Mouse (Mus musculus): ENCODE measurements around the gene Dab1. TPM values are rescaled to one million over a fixed set of nuclear protein-coding genes. Genes with fewer than 3 reads are reported as not detected.

Gene Dab1
- total and polyA plus RNA-seq, 3 experiments: not detected

- no peaks in the 10 kb centered on the region for H3K27me3 ChIP-seq (ENCODE audit: control insufficient read depth in 1 of 2, insufficient read depth in 2 of 2, low read length in 2 of 2)
- TF ChIP-seq ELF1 (IDR thresholded peaks at IDR 0.05; ENCODE audit: low read depth, low read length) (no peak), POLR2A (IDR thresholded peaks at IDR 0.05; ENCODE audit: control insufficient read depth in 1 of 2, insufficient read depth in 1 of 2, low read depth in 1 of 2, low read length in 2 of 2, poor library complexity in 1 of 2) (no peak), UBTF (IDR thresholded peaks at IDR 0.05; ENCODE audit: borderline replicate concordance, insufficient read depth, low read depth, low read length) (no peak), ZC3H11A (IDR thresholded peaks at IDR 0.05; ENCODE audit: low read depth, low read length) (no peak), POLR2AphosphoS2 (IDR thresholded peaks at IDR 0.05; ENCODE audit: low read length) (no peak), GABPA (IDR thresholded peaks at IDR 0.05; ENCODE audit: low read depth, low read length) (no peak), NRF1 (IDR thresholded peaks at IDR 0.05; ENCODE audit: insufficient read depth, low read depth, low read length, poor library complexity, severe bottlenecking) (no peak), ZKSCAN1 (IDR thresholded peaks at IDR 0.05; ENCODE audit: low read depth, low read length) (no peak), MYC (IDR thresholded peaks at IDR 0.05; ENCODE audit: low read depth, low read length) (no peak), MYB (IDR thresholded peaks at IDR 0.05; ENCODE audit: low read depth, low read length) (no peak)
- DNase-seq (ENCODE audit: low read depth, low spot score): no peak
- H3K9ac ChIP-seq (ENCODE audit: control insufficient read depth, low read depth, low read length, poor library complexity, severe bottlenecking): no peak overlapping the region
- H3K79me2 ChIP-seq (ENCODE audit: control insufficient read depth, insufficient read depth, low read length, poor library complexity): no peaks in the 10 kb centered on the region
- H3K27ac ChIP-seq (ENCODE audit: control insufficient read depth, low read depth, low read length): no peak overlapping the region
- H3K36me3 ChIP-seq (ENCODE audit: control insufficient read depth in 1 of 2, insufficient read depth in 2 of 2, low read length in 2 of 2): no peaks in the 10 kb centered on the region
- H3K9me3 ChIP-seq (replicated peaks; ENCODE audit: insufficient read depth, low read length): no peaks in the 10 kb centered on the region
- no peak overlapping the region for H3K4me3 ChIP-seq (ENCODE audit: control insufficient read depth in 1 of 2, insufficient read depth in 1 of 2, low read depth in 2 of 2, low read length in 2 of 2)
- H3K4me1 ChIP-seq (ENCODE audit: control insufficient read depth in 1 of 2, insufficient read depth in 2 of 2, low read length in 2 of 2): no peaks in the 10 kb centered on the region
Measured at GRCm38 (mm10) chr4:104326221-104326620, 707.1 kb downstream of the Dab1 start.

- H3K27me3 ChIP-seq (ENCODE audit: control insufficient read depth in 1 of 2, insufficient read depth in 2 of 2, low read length in 2 of 2): no peaks in the 10 kb centered on the region
- H3K79me2 ChIP-seq (ENCODE audit: control insufficient read depth, insufficient read depth, low read length, poor library complexity): no peaks in the 10 kb centered on the region
- no peak for DNase-seq (ENCODE audit: low read depth, low spot score)
- H3K36me3 ChIP-seq (ENCODE audit: control insufficient read depth in 1 of 2, insufficient read depth in 2 of 2, low read length in 2 of 2): no peaks in the 10 kb centered on the region
- H3K4me1 ChIP-seq (ENCODE audit: control insufficient read depth in 1 of 2, insufficient read depth in 2 of 2, low read length in 2 of 2): no peaks in the 10 kb centered on the region
- no peak overlapping the region for H3K9ac ChIP-seq (ENCODE audit: control insufficient read depth, low read depth, low read length, poor library complexity, severe bottlenecking)
- H3K4me3 ChIP-seq (ENCODE audit: control insufficient read depth in 1 of 2, insufficient read depth in 1 of 2, low read depth in 2 of 2, low read length in 2 of 2): no peak overlapping the region
- H3K27ac ChIP-seq (ENCODE audit: control insufficient read depth, low read depth, low read length): no peak overlapping the region
- TF ChIP-seq RCOR1 (IDR thresholded peaks at IDR 0.05; ENCODE audit: low read depth, low read length): no peak
- no peak for TF ChIP-seq RAD21 (IDR thresholded peaks at IDR 0.05; ENCODE audit: low read depth, low read length)
- TF ChIP-seq ETS1 (IDR thresholded peaks at IDR 0.05; ENCODE audit: low read depth, low read length): no peak
- TF ChIP-seq NRF1 (IDR thresholded peaks at IDR 0.05; ENCODE audit: insufficient read depth, low read depth, low read length, poor library complexity, severe bottlenecking): no peak
- no peak for TF ChIP-seq BHLHE40 (IDR thresholded peaks at IDR 0.05; ENCODE audit: borderline replicate concordance, low read depth, low read length)
- no peak for TF ChIP-seq ZKSCAN1 (IDR thresholded peaks at IDR 0.05; ENCODE audit: low read depth, low read length)
- no peak for TF ChIP-seq SMC3 (IDR thresholded peaks at IDR 0.05; ENCODE audit: low read depth, low read length)
- no peak for TF ChIP-seq NELFE (IDR thresholded peaks at IDR 0.05; ENCODE audit: low read depth, low read length)
- no peak for TF ChIP-seq ZMIZ1 (IDR thresholded peaks at IDR 0.05; ENCODE audit: low read depth, low read length)
- no peak for TF ChIP-seq ZC3H11A (IDR thresholded peaks at IDR 0.05; ENCODE audit: low read depth, low read length)
- TF ChIP-seq KAT2A (conservative IDR thresholded peaks at IDR 0.05; ENCODE audit: low read depth, low read length): no peak
- TF ChIP-seq EP300 (IDR thresholded peaks at IDR 0.05; ENCODE audit: low read depth in 1 of 2, low read length in 2 of 2): no peak
- no peak for TF ChIP-seq UBTF (IDR thresholded peaks at IDR 0.05; ENCODE audit: borderline replicate concordance, insufficient read depth, low read depth, low read length)
- TF ChIP-seq ZNF384 (IDR thresholded peaks at IDR 0.05; ENCODE audit: low read depth, low read length): no peak
- TF ChIP-seq MXI1 (IDR thresholded peaks at IDR 0.05; ENCODE audit: low read depth, low read length): no peak
- TF ChIP-seq POLR2AphosphoS5 (IDR thresholded peaks at IDR 0.05; ENCODE audit: borderline replicate concordance, low read depth, low read length): no peak
- TF ChIP-seq MYB (IDR thresholded peaks at IDR 0.05; ENCODE audit: low read depth, low read length): no peak
- H3K9me3 ChIP-seq (replicated peaks; ENCODE audit: insufficient read depth, low read length): no peaks in the 10 kb centered on the region
Measured at GRCm38 (mm10) chr4:104331896-104332295, 712.7 kb downstream of the Dab1 start.

All from MEL (cell line).